Mouse (Mus musculus): Measurements from ENCODE around the gene Rcan1.

GRCm38 (mm10) chr16:92397745-92398573 lies 72.7 kb downstream of the Rcan1 start:
- TF ChIP-seq GATA1 (IDR thresholded peaks at IDR 0.05; ENCODE audit: borderline replicate concordance, low read length) (no peak), FLI1 (IDR thresholded peaks at IDR 0.05; ENCODE audit: low read length) (no peak)
